Mouse (Mus musculus) kidney, adult 2 months (tissue): ENCODE results near the gene Pagr1b. TPM values are rescaled to one million over a fixed set of nuclear protein-coding genes. Genes with fewer than 3 reads are reported as not detected.
A peak's percentile ranks its signal among the peaks of the same experiment; 100 is the strongest.

ENCODE experiments used
- DNase-seq: peaks from one replicate; pipeline ENCODE4 v3.0.0; 2021
- H3K27ac ChIP-seq: fragments of 200-500 bp; 2 replicates; pipeline ENCODE4 v1.5.1; 2012; ENCODE audit warnings: low read depth, low read length, control low read depth, inconsistent platforms; ENCODE audit not compliant: insufficient read depth
- H3K27me3 ChIP-seq: fragments of 200-500 bp; replicated peaks from 2 replicates; pipeline ENCODE4 v1.6.1; 2012; ENCODE audit warnings: mild to moderate bottlenecking, moderate library complexity, low read length, inconsistent platforms; ENCODE audit not compliant: control insufficient read depth, insufficient read depth
- H3K36me3 ChIP-seq: fragments of 200-500 bp; 2 replicates; pipeline ENCODE4 v1.6.1; 2012; ENCODE audit warnings: mild to moderate bottlenecking, moderate library complexity, low read length, inconsistent platforms; ENCODE audit not compliant: control insufficient read depth, insufficient read depth
- H3K4me1 ChIP-seq: fragments of 200-500 bp; 2 replicates; pipeline ENCODE4 v1.6.1; 2011; ENCODE audit warnings: low read length; ENCODE audit not compliant: control insufficient read depth, insufficient read depth
- H3K4me3 ChIP-seq: fragments of 200-500 bp; 2 replicates; pipeline ENCODE4 v1.5.1; 2011; ENCODE audit warnings: mild to moderate bottlenecking, low read depth, low read length, control low read depth; ENCODE audit not compliant: insufficient read depth
- CTCF ChIP-seq: fragments of 200-500 bp; conservative IDR thresholded peaks from 2 replicates; pipeline ENCODE4 v1.5.1; 2011; ENCODE audit warnings: low read depth, mild to moderate bottlenecking, control low read depth, low read length, moderate library complexity, mixed read lengths; ENCODE audit not compliant: insufficient read depth, insufficient read length
- POLR2A ChIP-seq: fragments of 200-500 bp; IDR thresholded peaks from one replicate; pipeline ENCODE4 v1.6.1; 2011; ENCODE audit warnings: low read depth, low read length, control low read depth
- WGBS: fragments of 180-500 bp; shearing (Covaris S2); methylation state at CpG from one replicate; pipeline ENCODE4 v1.1.7; 2018; 5-methylcytosine and 5-hydroxymethylcytosine counted together
- polyA plus RNA-seq: library from polyadenylated mRNA; depleted of rRNA; stranded (reverse); fragments of >200 nt; gene quantifications from 2 replicates; pipeline ENCODE4 v1.2.3, GENCODE M21; 2012

Gene Pagr1b
- polyA plus RNA-seq, 1 experiment = 1.3 TPM

DNA sequence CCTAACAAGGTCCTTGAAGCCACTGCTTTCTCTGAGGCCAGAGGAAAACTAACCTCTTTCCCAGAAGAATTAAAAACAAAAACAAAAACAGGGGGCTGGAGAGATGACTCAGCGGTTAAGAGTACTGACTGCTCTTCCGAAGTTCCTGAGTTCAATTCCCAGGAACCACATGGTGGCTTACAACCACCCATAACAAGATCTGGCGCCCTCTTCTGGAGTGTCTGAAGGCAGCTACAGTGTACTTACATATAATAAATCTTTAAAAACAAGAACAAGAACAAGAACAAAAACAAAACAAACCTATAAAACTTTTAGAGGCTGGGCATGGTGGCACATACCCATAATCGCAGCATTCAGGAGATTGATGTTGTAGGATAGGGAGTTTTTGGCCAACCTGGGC lies 19.8 kb downstream of the Pagr1b start:
- TF ChIP-seq POLR2A (no peak), CTCF (no peak)
- H3K4me3 ChIP-seq = no peak overlapping the region
- H3K4me1 ChIP-seq = no peaks in the 10 kb centered on the region
- no peak overlapping the region for H3K27ac ChIP-seq
- H3K36me3 ChIP-seq = no peaks in the 10 kb centered on the region
- 88% methylated on average over 4 of the region's 4 CpGs for WGBS
- H3K27me3 ChIP-seq = no peaks in the 10 kb centered on the region
- DNase-seq = no peak

DNA sequence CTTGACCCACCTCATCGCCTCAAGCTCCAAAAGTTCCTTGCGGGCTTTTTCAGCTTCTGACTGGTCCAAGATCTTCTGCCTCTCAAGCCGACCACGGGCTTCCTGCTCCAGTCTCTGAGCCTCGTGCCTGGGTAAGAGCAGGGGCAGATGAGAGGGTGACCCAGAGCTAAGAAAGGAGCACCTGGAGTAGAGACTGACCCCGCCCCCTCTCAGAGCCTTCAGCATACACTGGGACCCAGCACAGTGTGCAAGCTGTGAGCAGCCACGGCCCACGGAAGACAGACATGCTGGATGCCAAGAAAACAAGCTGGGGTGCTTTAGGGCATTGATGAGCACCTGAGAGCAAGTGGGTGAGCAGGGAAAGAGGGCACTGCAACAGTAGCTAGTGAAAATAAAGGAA lies 27.5 kb downstream of the Pagr1b start:
- no peak for DNase-seq
- Histone ChIP-seq H3K27ac (no peak overlapping the region), H3K36me3 (no peaks in the 10 kb centered on the region; the same call in 1 of the 2 replicates), H3K4me3 (no peak overlapping the region), H3K27me3 (no peaks in the 10 kb centered on the region), H3K4me1 (no peaks in the 10 kb centered on the region)
- WGBS = 77% methylated on average over 8 of the region's 8 CpGs
- no peak for TF ChIP-seq POLR2A
- TF ChIP-seq CTCF = no peak

DNA sequence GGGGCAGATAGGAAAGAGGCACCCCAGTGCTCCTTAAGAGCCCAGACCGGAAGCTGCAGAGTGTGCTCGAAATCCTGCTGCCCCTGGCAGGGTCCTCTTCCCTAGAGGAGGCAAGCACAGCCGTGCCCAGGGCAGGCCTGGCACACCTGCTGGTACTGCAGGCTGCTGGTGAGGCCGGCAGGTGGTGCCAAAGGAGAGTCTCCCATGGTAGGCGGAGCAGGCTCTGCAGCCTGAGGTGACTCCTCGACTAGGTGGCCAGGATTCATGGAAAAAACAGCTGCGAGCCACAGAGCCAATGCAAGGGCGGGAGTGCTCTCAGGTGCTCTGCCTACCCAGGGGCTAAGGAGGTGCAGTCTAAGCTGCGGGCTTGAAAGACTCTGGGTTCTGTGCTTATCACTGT lies 30.0 kb downstream of the Pagr1b start:
- Histone ChIP-seq H3K27ac (no peak overlapping the region), H3K4me1 (no peaks in the 10 kb centered on the region; the same call in 1 of the 2 replicates), H3K27me3 (no peaks in the 10 kb centered on the region), H3K4me3 (no peak overlapping the region), H3K36me3 (no peaks in the 10 kb centered on the region; the same call in 1 of the 2 replicates)
- WGBS = 28% methylated on average over 9 of the region's 9 CpGs
- DNase-seq = peak; percentile 80
- no peak for TF ChIP-seq POLR2A
- peak; percentile 78 for TF ChIP-seq CTCF

DNA sequence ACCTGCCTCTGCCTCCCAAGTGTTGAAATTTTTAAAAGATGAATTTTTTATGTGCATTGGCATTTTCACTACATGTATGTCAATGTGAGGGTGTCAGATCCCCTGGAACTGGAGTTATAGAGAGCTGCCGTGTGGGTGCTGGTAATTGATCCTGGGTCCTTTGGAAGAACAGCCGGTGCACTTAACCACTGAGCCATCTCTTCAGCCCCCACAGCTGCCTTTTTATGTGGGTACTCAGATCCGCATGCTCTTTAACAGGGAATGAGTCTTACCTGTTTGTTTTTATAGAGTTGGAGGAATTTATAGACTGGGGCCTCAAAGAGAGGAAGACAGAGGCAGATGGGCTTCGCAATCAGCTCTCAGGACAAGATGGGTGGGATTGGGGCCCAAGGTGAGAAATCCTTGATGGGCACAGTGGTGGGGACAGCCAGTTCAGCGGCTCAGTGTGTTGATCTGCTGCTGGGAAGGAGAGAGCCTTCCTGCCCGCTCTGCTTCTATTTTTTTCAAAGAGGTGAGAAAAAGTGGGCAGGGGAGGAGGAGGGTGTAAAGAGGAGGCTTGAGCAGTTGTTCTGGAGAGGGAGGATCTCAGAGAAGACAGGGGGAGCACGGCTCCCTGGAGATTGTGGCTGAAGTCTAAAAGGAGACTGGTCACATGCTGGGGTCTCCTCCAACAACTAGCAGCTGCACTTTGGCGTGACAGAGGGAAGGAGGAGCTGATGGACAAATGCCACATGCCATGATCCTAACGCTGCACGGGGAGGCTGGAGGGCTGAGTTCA lies 31.4 kb downstream of the Pagr1b start:
- WGBS = 56% methylated on average over 10 of the region's 10 CpGs
- no peak for TF ChIP-seq POLR2A
- TF ChIP-seq CTCF = no peak
- Histone ChIP-seq H3K4me3 (no peak overlapping the region), H3K4me1 (no peaks in the 10 kb centered on the region; the same call in 1 of the 2 replicates), H3K36me3 (no peaks in the 10 kb centered on the region; the same call in none of the 2 replicates), H3K27me3 (no peaks in the 10 kb centered on the region), H3K27ac (no peak overlapping the region)
- no peak for DNase-seq

DNA sequence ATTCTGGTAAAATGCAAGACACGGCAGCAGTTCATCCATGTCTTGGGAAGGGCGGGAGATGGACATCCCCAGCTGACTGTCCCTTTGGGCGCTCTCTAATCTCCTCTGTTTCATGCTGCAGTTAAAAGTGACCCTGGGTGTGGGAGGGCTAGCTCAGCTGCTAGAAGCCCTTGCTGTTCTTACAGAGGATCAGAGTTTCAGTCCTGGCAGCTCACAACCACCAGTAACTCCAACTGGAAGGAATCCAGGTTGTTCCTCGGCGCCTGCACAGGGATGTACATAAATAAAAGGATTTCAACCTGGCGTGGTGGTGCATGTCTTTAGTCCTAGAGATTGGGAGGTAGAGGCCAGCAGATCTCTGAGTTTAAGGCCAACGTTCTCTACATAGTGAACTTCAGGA lies 33.2 kb downstream of the Pagr1b start:
- Histone ChIP-seq H3K36me3 (no peaks in the 10 kb centered on the region; the same call in none of the 2 replicates), H3K27me3 (no peaks in the 10 kb centered on the region), H3K27ac (no peak overlapping the region), H3K4me3 (no peak overlapping the region), H3K4me1 (no peaks in the 10 kb centered on the region; the same call in 1 of the 2 replicates)
- TF ChIP-seq POLR2A = no peak
- no peak for TF ChIP-seq CTCF
- 75% methylated on average over 7 of the region's 7 CpGs for WGBS
- DNase-seq = no peak

DNA sequence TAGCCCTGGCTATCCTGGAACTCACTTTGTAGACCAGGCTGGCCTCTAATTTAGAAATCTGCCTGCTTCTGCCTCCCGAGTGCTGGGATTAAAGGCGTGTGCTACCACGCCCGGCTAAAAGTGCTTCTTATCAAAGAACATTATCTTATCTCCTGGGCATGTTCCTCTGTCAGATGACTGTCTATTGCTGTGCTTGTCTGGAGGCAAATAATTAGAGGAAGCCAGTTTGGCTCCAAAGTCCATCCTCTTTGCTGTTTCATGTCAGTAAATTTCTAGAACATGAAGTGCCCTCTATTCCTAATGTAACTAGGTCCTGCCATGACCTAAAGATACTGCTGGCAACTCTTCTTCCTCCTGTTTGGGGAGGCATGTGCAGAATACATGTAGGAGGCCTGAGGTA lies 34.2 kb downstream of the Pagr1b start:
- Histone ChIP-seq H3K27ac (no peak overlapping the region), H3K4me1 (peaks cover 3% of the 10 kb centered on the region), H3K36me3 (no peaks in the 10 kb centered on the region; the same call in none of the 2 replicates), H3K27me3 (no peaks in the 10 kb centered on the region), H3K4me3 (no peak overlapping the region)
- no peak for DNase-seq
- TF ChIP-seq POLR2A = no peak
- no peak for TF ChIP-seq CTCF
- WGBS = 82% methylated on average over 4 of the region's 4 CpGs

DNA sequence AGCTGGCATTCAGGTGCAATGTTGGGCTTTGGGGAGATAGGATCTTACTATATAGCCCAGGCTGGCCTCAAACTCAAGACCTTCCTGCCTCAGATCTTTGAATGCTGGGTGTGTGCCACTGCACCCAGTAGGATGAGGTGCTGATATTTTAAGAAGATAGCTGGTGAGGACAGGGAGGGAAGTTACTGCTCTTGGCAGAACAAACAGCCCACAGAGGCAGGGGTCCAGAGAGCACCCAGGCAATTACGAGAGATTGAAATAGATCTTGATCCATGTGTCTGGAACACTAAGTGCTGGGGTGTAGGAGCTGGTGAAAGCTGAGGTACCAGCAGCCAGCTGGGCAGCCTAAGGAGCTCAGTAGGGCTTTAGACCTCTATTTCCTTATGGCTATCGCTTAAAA lies 34.7 kb downstream of the Pagr1b start:
- Histone ChIP-seq H3K27me3 (no peaks in the 10 kb centered on the region), H3K4me1 (peaks cover 4% of the 10 kb centered on the region), H3K36me3 (no peaks in the 10 kb centered on the region; the same call in none of the 2 replicates), H3K4me3 (no peak overlapping the region), H3K27ac (no peak overlapping the region)
- DNase-seq = no peak
- TF ChIP-seq CTCF (no peak), POLR2A (no peak)
- 83% methylated on average over 2 of the region's 2 CpGs for WGBS
